Mouse (Mus musculus): ENCODE measurements at regions not wholly inside any gene's neighbourhood (a gene's known extent, or its start where the extent isn't known, plus 50 kb on each side); places are given as distances from the start of the nearest gene placed in this dataset.

DNA sequence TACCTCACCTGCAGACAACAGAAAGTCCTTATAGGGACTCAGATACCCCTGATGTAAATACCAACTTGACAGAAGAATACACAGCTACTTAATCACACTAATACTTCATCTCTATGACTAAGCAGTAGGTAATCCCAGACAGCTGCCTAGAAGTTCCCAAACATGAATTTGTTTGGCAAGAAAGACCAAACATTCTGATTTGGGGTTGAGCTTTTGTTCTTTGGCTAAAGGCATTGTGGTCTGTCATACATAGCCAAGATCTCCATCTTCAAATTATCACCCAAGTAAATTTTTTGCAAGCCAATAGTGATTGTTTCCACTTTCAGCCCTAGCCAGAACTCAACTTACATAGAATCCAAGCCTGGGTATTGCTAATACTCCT is 315.2 kb upstream of the Tbl1xr1 start:
- TF ChIP-seq POLR2A (IDR thresholded peaks at IDR 0.05; ENCODE audit: insufficient read depth, low read depth, low read length) (no peak), CTCF (IDR thresholded peaks at IDR 0.05; ENCODE audit: insufficient read depth, low read depth, low read length) (no peak)
